Mouse (Mus musculus) limb, embryonic 12.5 days (tissue): ENCODE data around the gene Cldn10. TPM values are rescaled to one million over a fixed set of nuclear protein-coding genes. Genes with fewer than 3 reads are reported as not detected.
"Not testable (repeated sequence)": the region's sequence is repeated elsewhere in the genome, so short reads cannot be mapped to it uniquely, and the experiment has no call there.

Experiments
- ATAC-seq: fragments of 200-750 bp; cut with Nextera tagmentation; 2 replicates; pipeline ENCODE4 v1.8.0; 2017; ENCODE audit warnings: low read depth, moderate TSS enrichment; ENCODE audit not compliant: insufficient number of reproducible peaks, insufficient read depth, low FRiP score, low TSS enrichment
- H3K27ac ChIP-seq: fragments of 300-500 bp; sonication (generic); 2 replicates; pipeline ENCODE4 v1.5.1; 2016; ENCODE audit warnings: mild to moderate bottlenecking, moderate library complexity
- H3K27me3 ChIP-seq: fragments of 300-500 bp; sonication (generic); 2 replicates; pipeline ENCODE4 v1.6.1; 2016; ENCODE audit warnings: mild to moderate bottlenecking, moderate library complexity
- H3K36me3 ChIP-seq: fragments of 300-500 bp; sonication (generic); 2 replicates; pipeline ENCODE4 v1.6.1; 2016; ENCODE audit warnings: mild to moderate bottlenecking, moderate library complexity
- H3K4me1 ChIP-seq: fragments of 300-500 bp; sonication (generic); replicated peaks from 2 replicates; pipeline ENCODE4 v1.6.1; 2016
- H3K4me2 ChIP-seq: fragments of 300-500 bp; sonication (generic); 2 replicates; pipeline ENCODE4 v1.6.1; 2016; ENCODE audit warnings: mild to moderate bottlenecking, moderate library complexity
- H3K4me3 ChIP-seq: fragments of 300-500 bp; sonication (generic); replicated peaks from 2 replicates; pipeline ENCODE4 v1.5.1; 2016; ENCODE audit warnings: mild to moderate bottlenecking
- H3K9ac ChIP-seq: fragments of 300-500 bp; sonication (generic); replicated peaks from 2 replicates; pipeline ENCODE4 v1.6.1; 2016; ENCODE audit warnings: mild to moderate bottlenecking, moderate library complexity
- H3K9me3 ChIP-seq: fragments of 300-500 bp; sonication (generic); 2 replicates; pipeline ENCODE4 v1.6.1; 2016; ENCODE audit warnings: mild to moderate bottlenecking, moderate library complexity
- WGBS: fragments of 180-500 bp; shearing (Covaris S2); methylation state at CpG from one replicate; pipeline ENCODE4 v1.1.7; 2016; 5-methylcytosine and 5-hydroxymethylcytosine counted together
- polyA plus RNA-seq: library from polyadenylated mRNA; unstranded; fragments of >200 nt; fragmentation: Nextera tagmentation; extraction: Ambion mirVana; gene quantifications from 2 replicates; pipeline ENCODE4 v1.2.1, GENCODE M21; 2016

Gene Cldn10
- polyA plus RNA-seq, 1 experiment from 2014 or later: 1.2 TPM

DNA sequence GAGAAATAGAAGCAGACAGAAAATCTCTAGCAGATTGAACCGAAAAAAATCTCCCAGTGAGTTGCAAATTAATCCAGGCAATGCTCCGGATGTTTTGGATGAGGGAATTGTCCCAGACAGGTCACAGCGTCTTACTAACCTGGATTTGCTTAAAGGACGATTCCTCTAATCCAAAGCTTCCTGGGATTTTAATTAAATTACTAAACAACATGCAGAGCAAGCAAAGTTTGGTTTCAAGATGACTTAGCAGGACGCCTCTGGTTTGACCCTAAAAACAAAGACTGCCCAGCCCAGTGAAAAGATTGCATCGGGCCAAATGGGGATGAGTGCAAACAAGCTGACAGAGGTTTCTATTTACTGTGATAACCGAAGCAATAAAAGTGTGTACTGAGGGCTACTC, 16.2 kb downstream of the Cldn10 start:
- Histone ChIP-seq H3K4me2 (no peak overlapping the region), H3K27me3 (peaks cover 7% of the 10 kb centered on the region; the same call in 1 of the 2 replicates), H3K36me3 (no peaks in the 10 kb centered on the region), H3K4me1 (no peaks in the 10 kb centered on the region), H3K27ac (no peak overlapping the region), H3K9ac (no peak overlapping the region), H3K9me3 (no peaks in the 10 kb centered on the region), H3K4me3 (no peak overlapping the region)
- WGBS: 34% methylated on average over 7 of the region's 7 CpGs
- ATAC-seq: no peak

DNA sequence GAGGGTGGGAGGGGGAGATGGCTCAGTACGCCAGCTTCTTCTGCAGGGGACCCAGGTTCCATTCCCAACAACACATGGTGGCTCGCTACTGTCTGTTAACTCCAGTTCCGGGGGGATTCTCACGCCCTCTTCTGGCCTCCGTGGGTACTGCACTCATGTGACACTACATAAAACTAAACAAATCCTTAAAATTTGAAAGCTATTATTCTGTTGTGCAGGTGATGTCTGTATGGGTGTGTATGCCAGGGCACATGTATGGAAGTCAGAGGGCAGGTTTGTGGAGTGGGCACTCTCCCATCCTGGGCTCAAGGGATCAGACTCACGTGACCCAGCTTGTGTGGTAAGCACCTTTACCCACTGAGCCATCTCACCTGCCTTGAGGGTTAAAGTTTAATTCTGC, 16.6 kb downstream of the Cldn10 start:
- H3K4me3 ChIP-seq: no peak overlapping the region
- no peaks in the 10 kb centered on the region for H3K9me3 ChIP-seq
- no peak overlapping the region for H3K4me2 ChIP-seq
- 38% methylated on average over 6 of the region's 6 CpGs for WGBS
- peaks cover 4% of the 10 kb centered on the region; the same call in 1 of the 2 replicates for H3K27me3 ChIP-seq
- no peak for ATAC-seq
- no peak overlapping the region for H3K9ac ChIP-seq
- no peaks in the 10 kb centered on the region for H3K4me1 ChIP-seq
- H3K27ac ChIP-seq: no peak overlapping the region
- H3K36me3 ChIP-seq: no peaks in the 10 kb centered on the region

DNA sequence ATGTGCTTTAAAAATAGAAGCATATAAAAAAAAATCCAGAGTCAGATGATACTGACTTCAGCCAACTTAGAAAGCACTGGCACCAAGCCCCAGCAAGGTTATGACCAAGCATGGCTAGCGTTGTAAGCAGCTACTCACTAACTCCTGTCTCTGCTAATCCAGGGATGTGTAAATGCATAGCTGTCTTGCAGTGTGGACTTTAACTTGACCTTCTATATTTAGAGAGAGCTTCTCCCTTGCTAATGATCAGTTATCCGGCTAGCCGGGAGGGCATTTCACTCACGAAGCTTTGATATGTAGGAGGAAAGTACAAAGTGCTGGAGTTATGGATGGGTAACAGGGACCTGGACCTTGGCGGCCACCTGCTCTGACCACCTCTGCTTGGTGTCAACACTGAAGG, 19.9 kb downstream of the Cldn10 start:
- ATAC-seq: no peak
- WGBS: 89% methylated on average over 5 of the region's 5 CpGs

DNA sequence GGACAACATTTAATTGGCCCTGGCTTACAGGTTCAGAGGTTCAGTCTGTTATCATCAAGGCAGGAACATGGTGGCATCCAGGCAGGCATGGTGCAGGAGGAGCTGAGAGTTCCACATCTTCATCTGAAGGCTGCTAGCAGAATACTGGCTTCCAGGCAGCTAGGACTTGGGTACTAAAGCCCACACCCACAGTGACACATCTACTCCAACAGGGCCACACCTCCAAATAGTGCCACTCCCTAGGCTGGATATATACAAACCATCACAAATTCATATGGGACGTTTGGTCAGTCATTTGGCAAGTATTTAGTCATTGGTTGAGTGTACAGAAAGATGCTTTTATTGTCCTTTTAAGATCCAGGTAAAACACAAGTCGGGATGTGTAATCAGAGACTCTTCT, 20.5 kb downstream of the Cldn10 start:
- WGBS: 80% methylated on average over 2 of the region's 2 CpGs
- not testable (repeated sequence) for H3K4me1 ChIP-seq, H3K4me3 ChIP-seq, H3K9ac ChIP-seq, H3K36me3 ChIP-seq, H3K27me3 ChIP-seq, H3K4me2 ChIP-seq, H3K27ac ChIP-seq, H3K9me3 ChIP-seq, ATAC-seq

More for the DNA sequence above, 19.9 kb downstream of the Cldn10 start:
- H3K27me3 ChIP-seq: no peaks in the 10 kb centered on the region
- H3K9ac ChIP-seq: no peak overlapping the region
- H3K4me1 ChIP-seq: no peaks in the 10 kb centered on the region
- H3K4me3 ChIP-seq: no peak overlapping the region
- no peak overlapping the region for H3K27ac ChIP-seq
- no peak overlapping the region for H3K4me2 ChIP-seq
- no peaks in the 10 kb centered on the region for H3K9me3 ChIP-seq
- no peaks in the 10 kb centered on the region for H3K36me3 ChIP-seq

DNA sequence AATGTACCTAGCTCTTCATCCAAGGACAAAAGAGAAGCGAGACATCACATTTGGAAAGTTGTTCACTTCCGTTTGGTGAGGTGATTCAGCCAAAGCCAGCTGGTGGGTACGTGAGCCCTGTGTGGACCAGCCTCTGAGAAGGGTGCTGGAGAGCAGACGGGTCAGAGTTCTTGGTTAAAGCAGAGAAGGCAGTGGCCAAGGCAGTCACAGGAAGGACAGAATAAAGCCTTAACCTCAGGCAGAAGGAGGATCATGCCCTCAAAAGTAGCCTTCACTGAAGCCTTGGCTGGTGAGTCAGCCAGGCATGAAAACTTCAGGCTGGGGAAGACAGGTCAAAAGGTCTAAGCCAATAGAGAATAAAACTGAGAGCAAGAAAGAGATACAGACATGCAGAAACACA, 22.0 kb downstream of the Cldn10 start:
- Histone ChIP-seq H3K4me1 (no peaks in the 10 kb centered on the region), H3K4me3 (no peak overlapping the region), H3K36me3 (no peaks in the 10 kb centered on the region), H3K27me3 (peaks cover 5% of the 10 kb centered on the region), H3K9ac (no peak overlapping the region), H3K27ac (no peak overlapping the region), H3K9me3 (no peaks in the 10 kb centered on the region), H3K4me2 (no peak overlapping the region)
- 76% methylated on average over 4 of the region's 4 CpGs for WGBS
- no peak for ATAC-seq

DNA sequence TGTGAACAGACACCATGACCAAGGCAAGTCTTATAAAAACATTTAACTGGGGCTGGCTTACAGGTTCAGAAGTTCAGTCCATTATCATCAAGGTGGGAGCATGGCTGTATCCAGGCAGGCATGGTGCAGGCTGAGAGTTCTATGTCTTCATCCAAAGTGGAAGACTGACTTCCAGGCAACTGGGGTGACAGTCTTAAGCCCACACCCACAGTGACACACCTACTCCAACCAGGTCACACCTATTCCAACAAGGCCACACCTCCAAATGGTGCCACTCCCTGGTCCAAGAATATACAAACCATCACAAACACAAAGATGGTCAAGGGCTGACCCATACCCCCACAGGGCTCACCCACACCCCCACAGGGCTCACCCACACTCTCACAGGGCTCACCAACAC, 23.5 kb downstream of the Cldn10 start:
- H3K4me2 ChIP-seq, ATAC-seq: not testable (repeated sequence)

DNA sequence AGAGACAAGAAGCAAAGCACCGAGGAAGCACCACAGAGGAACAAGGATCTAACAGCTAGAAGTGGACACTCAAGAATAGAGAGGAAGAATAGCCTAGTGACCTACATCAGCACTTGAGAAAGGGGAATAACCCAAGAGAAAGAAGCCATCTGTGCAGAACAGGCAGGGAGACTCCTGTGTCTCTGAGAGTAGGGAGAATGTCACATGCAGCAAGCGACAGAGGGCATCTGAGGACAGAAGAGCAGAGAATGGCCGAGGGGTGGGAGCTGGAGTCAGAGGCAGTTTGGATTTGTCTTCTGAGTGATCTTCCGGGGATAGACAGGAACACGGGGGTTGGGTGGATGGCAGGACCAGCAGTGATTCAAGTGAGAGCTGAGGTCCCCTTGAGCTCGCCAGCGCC, 25.4 kb downstream of the Cldn10 start:
- no peak overlapping the region for H3K4me3 ChIP-seq
- no peak for ATAC-seq
- H3K4me2 ChIP-seq: no peak overlapping the region
- H3K27me3 ChIP-seq: peaks cover 5% of the 10 kb centered on the region
- WGBS: 68% methylated on average over 7 of the region's 7 CpGs
- 0 out of 2 replicates have a peak, but pooled peaks cover 6% of the 10 kb centered on the region for H3K9me3 ChIP-seq
- H3K4me1 ChIP-seq: no peaks in the 10 kb centered on the region
- no peak overlapping the region for H3K9ac ChIP-seq
- no peak overlapping the region for H3K27ac ChIP-seq
- H3K36me3 ChIP-seq: no peaks in the 10 kb centered on the region

More for the DNA sequence above, 23.5 kb downstream of the Cldn10 start:
- not testable (repeated sequence) for H3K9ac ChIP-seq, H3K27ac ChIP-seq, H3K4me1 ChIP-seq, H3K36me3 ChIP-seq, H3K4me3 ChIP-seq, H3K27me3 ChIP-seq, H3K9me3 ChIP-seq

DNA sequence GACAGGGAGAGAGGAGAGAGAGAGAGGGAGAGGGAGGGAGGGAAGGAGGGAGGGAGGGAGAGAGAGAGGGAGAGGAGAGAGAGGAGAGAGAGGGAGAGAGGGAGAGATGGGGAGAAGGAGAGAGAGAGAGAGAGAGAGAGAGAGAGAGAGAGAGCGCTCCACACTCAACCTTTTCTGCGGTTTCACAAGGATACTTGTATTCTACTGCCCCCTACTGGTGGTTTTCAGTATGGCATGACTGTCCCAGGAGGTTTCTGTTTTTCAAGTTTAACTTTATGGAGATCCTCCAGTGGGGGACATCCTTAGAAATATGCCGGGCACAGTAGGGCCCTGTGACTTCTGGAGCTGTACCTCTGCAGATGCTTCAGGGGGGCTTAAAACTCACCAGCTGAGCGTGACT, 28.8 kb downstream of the Cldn10 start:
- ATAC-seq: no peak
- Histone ChIP-seq H3K27me3 (peaks cover 14% of the 10 kb centered on the region), H3K9ac (no peak overlapping the region), H3K27ac (no peak overlapping the region), H3K36me3 (no peaks in the 10 kb centered on the region), H3K4me2 (no peak overlapping the region), H3K4me1 (no peaks in the 10 kb centered on the region), H3K4me3 (no peak overlapping the region), H3K9me3 (0 out of 2 replicates have a peak, but pooled peaks cover 8% of the 10 kb centered on the region)
- WGBS: 23% methylated on average over 4 of the region's 4 CpGs

DNA sequence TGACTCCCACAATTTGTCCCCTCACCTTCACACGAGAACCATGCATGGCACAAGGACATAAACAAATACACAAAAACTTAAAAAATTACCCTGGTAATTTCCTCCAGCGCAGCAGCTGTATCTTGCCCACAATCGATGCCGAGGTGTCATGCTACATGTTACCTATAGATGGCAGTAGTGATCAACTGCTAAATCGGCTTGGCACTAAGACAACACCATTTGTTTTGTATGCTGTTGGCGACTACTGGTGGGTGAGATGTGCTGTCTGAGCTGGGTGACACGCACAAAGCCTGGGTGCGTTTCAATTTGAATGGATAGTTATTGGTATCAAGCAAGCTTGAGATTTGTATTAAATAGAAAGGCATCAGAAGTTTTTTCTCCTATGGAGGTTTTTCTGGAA, 32.4 kb downstream of the Cldn10 start:
- H3K4me2 ChIP-seq: no peak overlapping the region
- ATAC-seq: no peak
- no peaks in the 10 kb centered on the region for H3K4me1 ChIP-seq
- H3K4me3 ChIP-seq: no peak overlapping the region
- 12% methylated on average over 8 of the region's 8 CpGs for WGBS
- no peak overlapping the region for H3K27ac ChIP-seq
- H3K36me3 ChIP-seq: no peaks in the 10 kb centered on the region
- no peak overlapping the region for H3K9ac ChIP-seq
- peaks cover 12% of the 10 kb centered on the region for H3K27me3 ChIP-seq
- H3K9me3 ChIP-seq: 0 out of 2 replicates have a peak, but pooled peaks cover 8% of the 10 kb centered on the region

DNA sequence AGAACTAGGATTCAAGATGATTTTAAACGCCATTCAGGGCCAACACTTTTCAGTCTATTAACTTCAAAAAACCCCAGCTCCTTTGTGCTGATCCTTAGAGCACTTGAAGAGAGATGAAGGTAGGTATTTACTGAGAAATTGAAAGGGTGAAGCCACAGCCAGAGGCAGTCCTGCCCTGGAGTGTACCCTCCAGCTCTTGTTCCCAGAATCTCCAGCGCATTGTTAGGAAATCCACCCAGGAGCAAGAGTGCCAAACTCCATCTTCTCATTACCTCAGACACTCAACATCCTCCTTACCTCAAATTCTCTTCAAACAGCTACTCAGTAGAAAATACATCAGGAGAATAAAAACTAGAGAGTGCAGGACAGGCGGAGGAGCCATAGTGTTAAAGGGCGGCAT, 35.1 kb downstream of the Cldn10 start:
- no peak for ATAC-seq
- H3K9me3 ChIP-seq: 0 out of 2 replicates have a peak, but pooled peaks cover 4% of the 10 kb centered on the region
- no peak overlapping the region for H3K4me3 ChIP-seq
- no peaks in the 10 kb centered on the region for H3K36me3 ChIP-seq
- WGBS: 85% methylated on average over 4 of the region's 4 CpGs
- H3K27ac ChIP-seq: no peak overlapping the region
- peaks cover 12% of the 10 kb centered on the region for H3K27me3 ChIP-seq
- H3K9ac ChIP-seq: no peak overlapping the region
- H3K4me2 ChIP-seq: no peak overlapping the region
- H3K4me1 ChIP-seq: no peaks in the 10 kb centered on the region

DNA sequence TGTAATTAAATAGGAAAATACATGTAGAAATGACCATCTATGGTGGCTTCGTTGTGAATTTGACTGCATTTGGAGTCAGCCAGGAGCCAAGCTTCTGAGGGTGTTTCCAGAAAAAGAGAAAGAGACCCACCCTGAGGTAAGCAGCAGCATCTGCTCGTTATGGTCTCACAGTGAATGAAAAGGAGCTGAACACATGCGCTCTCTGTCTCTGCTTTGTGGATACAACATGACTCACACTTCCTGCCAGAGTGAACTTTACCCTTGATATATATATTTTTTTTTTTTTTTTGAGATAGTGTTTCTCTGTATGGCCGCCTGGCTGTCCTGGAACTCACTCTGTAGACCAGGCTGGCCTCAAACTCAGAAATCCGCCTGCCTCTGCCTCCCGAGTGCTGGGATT, 35.6 kb downstream of the Cldn10 start:
- H3K4me3 ChIP-seq: no peak overlapping the region
- peaks cover 12% of the 10 kb centered on the region for H3K27me3 ChIP-seq

DNA sequence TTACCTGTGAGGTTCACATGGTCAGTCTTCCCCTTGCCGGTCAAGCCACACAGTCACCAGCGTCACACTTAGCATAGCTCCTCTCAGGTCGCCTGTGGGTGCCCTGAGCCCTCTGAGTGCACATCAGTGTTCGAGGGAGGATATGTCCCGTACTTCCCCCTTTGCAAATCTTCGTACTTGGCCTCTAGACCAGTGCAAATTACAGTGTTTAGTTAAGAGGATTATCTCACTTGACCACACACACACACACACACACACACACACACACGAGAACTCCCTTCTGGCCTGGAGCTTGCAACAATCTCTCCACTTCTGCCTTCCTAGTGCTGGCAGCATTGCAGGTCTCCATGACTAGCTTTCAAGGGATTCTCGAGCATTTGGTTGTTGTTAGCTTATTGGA, 38.6 kb downstream of the Cldn10 start:
- Histone ChIP-seq H3K9ac (no peak overlapping the region), H3K36me3 (no peaks in the 10 kb centered on the region), H3K4me3 (no peak overlapping the region), H3K4me2 (no peak overlapping the region), H3K9me3 (no peaks in the 10 kb centered on the region), H3K27ac (no peak overlapping the region), H3K27me3 (peaks cover 3% of the 10 kb centered on the region; the same call in 1 of the 2 replicates), H3K4me1 (no peaks in the 10 kb centered on the region)
- 81% methylated on average over 8 of the region's 8 CpGs for WGBS
- no peak for ATAC-seq

More for the DNA sequence above, 35.6 kb downstream of the Cldn10 start:
- Histone ChIP-seq H3K4me1 (no peaks in the 10 kb centered on the region), H3K27ac (no peak overlapping the region), H3K36me3 (no peaks in the 10 kb centered on the region), H3K9me3 (no peaks in the 10 kb centered on the region), H3K9ac (no peak overlapping the region), H3K4me2 (no peak overlapping the region)
- ATAC-seq: no peak
- 82% methylated on average over 6 of the region's 6 CpGs for WGBS
